24 mouse cellular contexts compared by ENCODE assay signal in the genomic region with DNA sequence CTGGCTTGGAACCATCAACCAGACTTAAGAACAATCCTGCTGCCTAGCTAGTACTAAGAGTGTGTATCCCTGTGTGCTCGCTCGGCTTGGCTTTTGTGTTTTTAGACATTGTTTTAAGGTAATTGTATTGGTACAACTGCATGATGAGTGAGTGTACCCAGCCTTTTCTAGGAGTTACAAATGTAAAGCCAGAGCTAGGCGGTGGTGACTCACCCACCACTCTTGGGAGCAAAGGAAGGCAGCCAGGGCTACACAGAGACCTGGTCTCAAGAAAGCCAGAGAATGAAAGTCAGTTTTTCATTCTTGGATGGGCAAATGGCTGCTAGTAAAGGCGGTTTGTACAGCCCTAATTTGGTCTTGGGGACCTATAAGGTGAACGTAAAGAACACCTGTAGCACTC. TPM values are rescaled to one million over a fixed set of nuclear protein-coding genes. Genes with fewer than 3 reads are reported as not detected.
DNase-seq lines count a peak whose midpoint lies in the region; TF ChIP-seq lines count a peak whose summit lies in the region.
"Had no signal": no experiment of that assay in that cellular context is flagged by ENCODE, and none has a peak within 500 bp of the region (broad histone marks: within the 10 kb centered on the region; RNA-seq: fewer than 3 reads in every experiment).

No protein-coding gene starts in this region.

- no peak overlapping the region for H3K4me3 ChIP-seq in CH12.LX (replicated peaks in 1 of 3; ENCODE audit: low read depth in 2 of 3, low read length in 2 of 3, poor library complexity in 1 of 3)
- no peak overlapping the region for H3K4me3 ChIP-seq in MEL (ENCODE audit: control insufficient read depth in 1 of 2, insufficient read depth in 1 of 2, low read depth in 2 of 2, low read length in 2 of 2)
- no peak overlapping the region for H3K4me3 ChIP-seq in myocyte
- H3K4me3 ChIP-seq: embryonic facial prominence, embryonic 10.5 days; embryonic facial prominence, embryonic 13.5 days; forebrain, embryonic 10.5 days; heart, embryonic 12.5 days; heart, embryonic 15.5 days had no signal

- H3K36me3 ChIP-seq in CH12.LX (replicated peaks in 1 of 2; ENCODE audit: control insufficient read depth in 1 of 2, insufficient read depth in 1 of 2, low read length in 1 of 2) (peaks cover 30 to 51% of the 10 kb centered on the region in 2 experiments), MEL (ENCODE audit: control insufficient read depth in 1 of 2, insufficient read depth in 2 of 2, low read length in 2 of 2) (peaks cover 23 to 55% of the 10 kb centered on the region in 2 experiments), myocyte (ENCODE audit: control insufficient read depth, insufficient read depth) (peaks cover 36% of the 10 kb centered on the region)

- H3K27ac ChIP-seq in CH12.LX (ENCODE audit: insufficient read depth, low read depth) (no peak overlapping the region), MEL (ENCODE audit: control insufficient read depth, low read depth, low read length) (no peak overlapping the region)
- H3K27ac ChIP-seq: embryonic facial prominence, embryonic 10.5 days; embryonic facial prominence, embryonic 13.5 days; forebrain, embryonic 10.5 days; heart, embryonic 15.5 days; hindbrain, embryonic 14.5 days; hindbrain, postnatal 0 days had no signal

- TF ChIP-seq CTCF in CH12.LX (conservative IDR thresholded peaks at IDR 0.05 in 1 of 2, IDR thresholded peaks at IDR 0.05 in 1 of 2; ENCODE audit: low read depth in 2 of 2, low read length in 2 of 2) (no peak), MEL (IDR thresholded peaks at IDR 0.05 in 2 of 3, conservative IDR thresholded peaks at IDR 0.05 in 1 of 3; ENCODE audit: control insufficient read depth in 1 of 3, insufficient read depth in 1 of 3, low read depth in 2 of 3, low read length in 3 of 3, poor library complexity in 1 of 3, severe bottlenecking in 1 of 3) (no peak)

- TF ChIP-seq EP300 in CH12.LX (IDR thresholded peaks at IDR 0.05; ENCODE audit: low read length) (no peak), MEL (IDR thresholded peaks at IDR 0.05; ENCODE audit: low read depth in 1 of 2, low read length in 2 of 2) (no peak)

- TF ChIP-seq POLR2A in CH12.LX (IDR thresholded peaks at IDR 0.05; ENCODE audit: low read depth, low read length) (no peak), MEL (IDR thresholded peaks at IDR 0.05; ENCODE audit: control insufficient read depth in 1 of 2, insufficient read depth in 1 of 2, low read depth in 1 of 2, low read length in 2 of 2, poor library complexity in 1 of 2) (no peak), myocyte (IDR thresholded peaks at IDR 0.05; ENCODE audit: insufficient read length, low read depth) (no peak)

- H3ac ChIP-seq in myocyte (ENCODE audit: control insufficient read depth, insufficient read length), result no peak overlapping the region

- H3K4me1 ChIP-seq in CH12.LX (ENCODE audit: control insufficient read depth in 1 of 2, insufficient read depth in 2 of 2), result peaks cover 3 to 45% of the 10 kb centered on the region in 2 experiments; a peak in 3 of 4 replicates
- peaks cover 0 to 19% of the 10 kb centered on the region in 2 experiments for H3K4me1 ChIP-seq in MEL (ENCODE audit: control insufficient read depth in 1 of 2, insufficient read depth in 2 of 2, low read length in 2 of 2)

- H3K9ac ChIP-seq in CH12.LX (ENCODE audit: insufficient read depth, low read depth), result peak overlapping the region; percentile 1
- peak overlapping the region; percentile 15; the same call in 1 of the 2 replicates for H3K9ac ChIP-seq in MEL (ENCODE audit: control insufficient read depth, low read depth, low read length, poor library complexity, severe bottlenecking)
- H3K9ac ChIP-seq: embryonic facial prominence, embryonic 13.5 days; heart, embryonic 12.5 days; heart, embryonic 15.5 days; hindbrain, embryonic 14.5 days had no signal

- H3K4me2 ChIP-seq in CH12.LX (ENCODE audit: insufficient read depth, low read depth, poor library complexity, severe bottlenecking), result no peak overlapping the region
- peak overlapping the region; percentile 54 for H3K4me2 ChIP-seq in myocyte (ENCODE audit: low read depth)
- H3K4me2 ChIP-seq: embryonic facial prominence, embryonic 13.5 days; heart, embryonic 12.5 days; heart, embryonic 15.5 days; hindbrain, embryonic 14.5 days had no signal

- H3K27me3 ChIP-seq in CH12.LX (replicated peaks), result no peaks in the 10 kb centered on the region
- H3K27me3 ChIP-seq in MEL (ENCODE audit: control insufficient read depth in 1 of 2, insufficient read depth in 2 of 2, low read length in 2 of 2), result no peaks in the 10 kb centered on the region
- no peaks in the 10 kb centered on the region for H3K27me3 ChIP-seq in myocyte (ENCODE audit: control insufficient read depth, insufficient read depth, insufficient read length)
- H3K27me3 ChIP-seq: embryonic facial prominence, embryonic 13.5 days; heart, embryonic 12.5 days; heart, embryonic 15.5 days had no signal

- no peaks in the 10 kb centered on the region for H3K9me3 ChIP-seq in CH12.LX (replicated peaks; ENCODE audit: low read length)
- H3K9me3 ChIP-seq in MEL (replicated peaks; ENCODE audit: insufficient read depth, low read length), result no peaks in the 10 kb centered on the region
- H3K9me3 ChIP-seq: embryonic facial prominence, embryonic 10.5 days; embryonic facial prominence, embryonic 13.5 days; forebrain, embryonic 10.5 days; heart, embryonic 12.5 days; heart, embryonic 15.5 days had no signal

- dilution Hi-C loops in CH12.LX (cut with MboI; ENCODE audit: extremely low pct_ligation_motif_present, extremely low pct_unique_long_range_greater_than_20kb, low sequenced_read_pairs), result no loop called here

- H3K79me2 ChIP-seq in CH12.LX (replicated peaks; ENCODE audit: control insufficient read depth, extremely low read depth, insufficient read depth, poor library complexity, severe bottlenecking) (peaks cover 79% of the 10 kb centered on the region), MEL (ENCODE audit: control insufficient read depth, insufficient read depth, low read length, poor library complexity) (peaks cover 44% of the 10 kb centered on the region), myocyte (ENCODE audit: control insufficient read depth, insufficient read depth) (peaks cover 54% of the 10 kb centered on the region)

- DNase-seq in 3T3-L1 (ENCODE audit: low read depth, low spot score) (peak; percentile 67), CH12.LX (ENCODE audit: extremely low read depth) (no peak), MEL (ENCODE audit: low read depth, low spot score) (no peak)
- no peak for DNase-seq in kidney, postnatal 4 days
- no peak for DNase-seq in kidney, adult 9 months
- DNase-seq: adrenal gland, adult 8-10 months; adrenal gland, postnatal 25 days; cerebellum, adult 11-12 months; cerebellum, adult 8-10 months; cerebellum, postnatal 10 days; cerebellum, postnatal 36 days; embryo, embryonic 11 days; gastrocnemius, postnatal 25 days; heart, adult 18-20 months; heart, postnatal 10 days; heart, postnatal 4 days had no signal

- no peak for TF ChIP-seq RAD21 in CH12.LX (IDR thresholded peaks at IDR 0.05; ENCODE audit: low read depth, low read length)
- TF ChIP-seq RAD21 in MEL (IDR thresholded peaks at IDR 0.05; ENCODE audit: low read depth, low read length), result no peak

- in situ Hi-C loops in CH12.LX (cut with MboI; ENCODE audit: low pct_ligation_motif_present, low pct_unique_long_range_greater_than_20kb, low sequenced_read_pairs), result loop anchor here (10.0 kb wide), 1 partner anchor 94 kb away; no protein-coding TSS in a partner anchor

TF ChIP-seq in CH12.LX, 34 proteins besides CTCF, POLR2A, EP300 and RAD21 (continues in another document):
- TF ChIP-seq ETS1 (conservative IDR thresholded peaks at IDR 0.05; ENCODE audit: low read depth, low read length), result no peak
- no peak for TF ChIP-seq RCOR1 (conservative IDR thresholded peaks at IDR 0.05; ENCODE audit: low read depth, low read length)

TF ChIP-seq in MEL, 35 proteins besides CTCF, POLR2A, EP300 and RAD21 (continues in another document):
- no peak for TF ChIP-seq MXI1 (IDR thresholded peaks at IDR 0.05; ENCODE audit: low read depth, low read length)
- TF ChIP-seq GATA1 (IDR thresholded peaks at IDR 0.05; ENCODE audit: low read depth, low read length), result no peak
- TF ChIP-seq SIN3A (IDR thresholded peaks at IDR 0.05; ENCODE audit: low read length), result no peak

TF ChIP-seq in myocyte, 11 proteins besides CTCF, POLR2A, EP300 and RAD21 (continues in another document):
- TF ChIP-seq MYOG (IDR thresholded peaks at IDR 0.05; ENCODE audit: control insufficient read depth in 1 of 3, insufficient read depth in 1 of 3, insufficient read length in 2 of 3, low read depth in 2 of 3), result no peak
- TF ChIP-seq POLR2AphosphoS2 (IDR thresholded peaks at IDR 0.05; ENCODE audit: insufficient read length, low read depth), result no peak

RNA-seq across cellular contexts. Expression of a gene that starts 3.3 kb away (rescaled TPM):
- total RNA-seq in CH12.LX (2012; rRNA removed), result 21.4 and 25.6 TPM in 2 replicates
- total RNA-seq in CH12.LX (2014; rRNA removed), result 33.0 and 35.5 TPM in 2 replicates
- polyA plus RNA-seq in CH12.LX (2012; ENCODE audit: insufficient read length, low read depth), result 17.7 and 19.8 TPM in 2 replicates
- total RNA-seq in MEL (2012; rRNA removed), result 17.6 and 19.0 TPM in 2 replicates
- 10 to 100 TPM in 1 of 2 experiments, not detected in 1; 12.5 TPM for polyA plus RNA-seq in MEL (2012; ENCODE audit: insufficient read depth in 1 of 2, insufficient read length in 2 of 2, low read depth in 1 of 2, low replicate concordance in 2 of 2, missing spikeins in 1 of 2)
- polyA plus RNA-seq in myocyte (2012; fragmentation: generic; extraction: Trizol), result 5.1 TPM

RNA-seq across cellular contexts. Expression of a gene that starts 4.3 kb away (rescaled TPM):
- 2,337 and 2,579 TPM in 2 replicates for total RNA-seq in CH12.LX (2012; rRNA removed)
- 2,739 and 3,070 TPM in 2 replicates for total RNA-seq in CH12.LX (2014; rRNA removed)
- polyA plus RNA-seq in CH12.LX (2012; ENCODE audit: insufficient read length, low read depth), result 96.4 and 348 TPM in 2 replicates
- total RNA-seq in MEL (2012; rRNA removed), result 1,495 and 1,552 TPM in 2 replicates
- 100 to 1,000 TPM in 1 of 2 experiments, not detected in 1; 132 TPM for polyA plus RNA-seq in MEL (2012; ENCODE audit: insufficient read depth in 1 of 2, insufficient read length in 2 of 2, low read depth in 1 of 2, low replicate concordance in 2 of 2, missing spikeins in 1 of 2)
- polyA plus RNA-seq in myocyte (2012; fragmentation: generic; extraction: Trizol), result 1,858 TPM

RNA-seq across cellular contexts. Expression of a gene that starts 35.8 kb away (rescaled TPM):
- total RNA-seq in CH12.LX (2012; rRNA removed), result 24.9 and 26.9 TPM in 2 replicates
- total RNA-seq in CH12.LX (2014; rRNA removed), result 27.5 and 28.2 TPM in 2 replicates
- 16.9 and 19.2 TPM in 2 replicates for polyA plus RNA-seq in CH12.LX (2012; ENCODE audit: insufficient read length, low read depth)
- 11.1 and 12.9 TPM in 2 replicates for total RNA-seq in MEL (2012; rRNA removed)
- 10 to 100 TPM in 1 of 2 experiments, not detected in 1; 10.7 TPM for polyA plus RNA-seq in MEL (2012; ENCODE audit: insufficient read depth in 1 of 2, insufficient read length in 2 of 2, low read depth in 1 of 2, low replicate concordance in 2 of 2, missing spikeins in 1 of 2)
- polyA plus RNA-seq in myocyte (2012; fragmentation: generic; extraction: Trizol), result 4.6 TPM

RNA-seq across cellular contexts. Expression of a gene that starts 59.1 kb away (rescaled TPM):
- 67.4 and 79.5 TPM in 2 replicates for total RNA-seq in CH12.LX (2012; rRNA removed)
- 177 and 208 TPM in 2 replicates for total RNA-seq in CH12.LX (2014; rRNA removed)
- polyA plus RNA-seq in CH12.LX (2012; ENCODE audit: insufficient read length, low read depth), result 137 and 154 TPM in 2 replicates
- 70.9 and 79.1 TPM in 2 replicates for total RNA-seq in MEL (2012; rRNA removed)
- polyA plus RNA-seq in MEL (2012; ENCODE audit: insufficient read depth in 1 of 2, insufficient read length in 2 of 2, low read depth in 1 of 2, low replicate concordance in 2 of 2, missing spikeins in 1 of 2), result 100 to 1,000 TPM in 1 of 2 experiments, 10 to 100 TPM in 1; 88.5 to 128 TPM
- 39.1 TPM for polyA plus RNA-seq in myocyte (2012; fragmentation: generic; extraction: Trizol)
